Mouse (Mus musculus) spleen, adult 2 months (tissue): ENCODE measurements at regions not wholly inside any gene's neighbourhood (a gene's known extent, or its start where the extent isn't known, plus 50 kb on each side); places are given as distances from the start of the nearest gene placed in this dataset.

Experiments
- CTCF ChIP-seq: fragments of 200-500 bp; IDR thresholded peaks from 2 replicates; pipeline ENCODE4 v1.5.1; 2011; ENCODE audit warnings: mild to moderate bottlenecking, inconsistent platforms; ENCODE audit not compliant: insufficient read depth, insufficient read length, insufficient replicate concordance; ENCODE audit errors: extremely low read depth
- POLR2A ChIP-seq: fragments of 200-500 bp; IDR thresholded peaks from 2 replicates; pipeline ENCODE4 v1.6.1; 2011; ENCODE audit warnings: low read depth, low read length, inconsistent platforms

DNA sequence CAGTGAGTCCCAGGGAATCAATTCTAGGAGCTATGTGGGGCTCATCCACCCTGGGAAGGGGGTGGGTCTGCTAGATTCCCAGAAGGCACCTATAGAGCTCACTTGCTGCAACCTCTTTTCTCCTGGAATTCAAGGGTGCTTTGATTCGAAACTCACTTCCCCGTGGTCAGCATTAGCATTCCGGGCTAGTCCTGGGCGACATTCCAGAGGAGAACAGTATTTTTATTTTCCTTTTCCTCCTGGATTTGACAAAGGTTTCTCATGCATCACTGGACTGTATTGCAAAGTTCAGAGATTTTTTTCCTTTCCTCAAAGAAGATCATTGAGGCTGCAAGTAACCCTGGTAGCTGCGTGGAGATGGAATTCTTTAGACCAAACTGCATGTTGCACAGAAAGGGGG is 129.3 kb upstream of the Id4 start:
- TF ChIP-seq POLR2A (no peak), CTCF (no peak)
